Mouse (Mus musculus) intestine, embryonic 14.5 days (tissue): ENCODE measurements around the gene Deaf1. TPM values are rescaled to one million over a fixed set of nuclear protein-coding genes. Genes with fewer than 3 reads are reported as not detected.

ENCODE experiments used
- ATAC-seq: fragments of 200-750 bp; cut with Nextera tagmentation; replicated peaks from 2 replicates; pipeline ENCODE4 v1.8.0; 2017; ENCODE audit warnings: low read depth, moderate number of reproducible peaks, moderate TSS enrichment, moderate library complexity; ENCODE audit not compliant: low FRiP score, low TSS enrichment
- DNase-seq: peaks from one replicate; pipeline ENCODE4 v3.0.0-alpha.2; 2018; ENCODE audit warnings: low spot score
- H3K27ac ChIP-seq: fragments of 300-500 bp; sonication (generic); 2 replicates; pipeline ENCODE4 v1.5.1; 2014; ENCODE audit warnings: low read depth, mild to moderate bottlenecking, control low read depth
- H3K27me3 ChIP-seq: fragments of 300-500 bp; sonication (generic); replicated peaks from 2 replicates; pipeline ENCODE4 v1.6.1; 2014; ENCODE audit warnings: low read length, control low read depth; ENCODE audit not compliant: control insufficient read depth, insufficient read depth
- H3K36me3 ChIP-seq: fragments of 300-500 bp; sonication (generic); 2 replicates; pipeline ENCODE4 v1.6.1; 2014; ENCODE audit warnings: low read length, control low read depth; ENCODE audit not compliant: control insufficient read depth, insufficient read depth
- H3K4me1 ChIP-seq: fragments of 300-500 bp; sonication (generic); replicated peaks from 2 replicates; pipeline ENCODE4 v1.6.1; 2014; ENCODE audit warnings: low read length, control low read depth, mixed read lengths; ENCODE audit not compliant: control insufficient read depth, insufficient read depth
- H3K4me2 ChIP-seq: fragments of 300-500 bp; sonication (generic); 2 replicates; pipeline ENCODE4 v1.6.1; 2014; ENCODE audit warnings: low read length
- H3K4me3 ChIP-seq: fragments of 300-500 bp; sonication (generic); 2 replicates; pipeline ENCODE4 v1.5.1; 2014; ENCODE audit warnings: low read depth, low read length, control low read depth, mixed read lengths
- H3K9ac ChIP-seq: fragments of 300-500 bp; sonication (generic); 2 replicates; pipeline ENCODE4 v1.6.1; 2014; ENCODE audit warnings: mild to moderate bottlenecking, low read length
- H3K9me3 ChIP-seq: fragments of 300-500 bp; sonication (generic); 2 replicates; pipeline ENCODE4 v1.6.1; 2016; ENCODE audit warnings: low read length, control low read depth; ENCODE audit not compliant: control insufficient read depth
- WGBS: fragments of 180-500 bp; shearing (Covaris S2); extraction: QIAGEN DNeasy Blood & Tissue Kit; methylation state at CpG from one replicate; pipeline ENCODE4 v1.1.7; 2014; 5-methylcytosine and 5-hydroxymethylcytosine counted together
- polyA plus RNA-seq: library from polyadenylated mRNA; unstranded; fragments of >200 nt; fragmentation: Nextera tagmentation; extraction: Ambion mirVana; gene quantifications from 2 replicates; pipeline ENCODE4 v1.2.1, GENCODE M21; 2014

The Deaf1 gene
- polyA plus RNA-seq, 1 experiment from 2014 or later: 90.9 TPM

GRCm38 (mm10) chr7:141343230-141343629 is 15.7 kb upstream of the Deaf1 start:
- H3K4me1 ChIP-seq: no peaks in the 10 kb centered on the region; the same call in none of the 2 replicates
- H3K36me3 ChIP-seq: no peaks in the 10 kb centered on the region
- no peaks in the 10 kb centered on the region for H3K9me3 ChIP-seq
- no peak overlapping the region for H3K4me3 ChIP-seq
- H3K9ac ChIP-seq: no peak overlapping the region
- no peak overlapping the region for H3K4me2 ChIP-seq
- 73% methylated on average over 2 of the region's 2 CpGs for WGBS
- ATAC-seq: no peak
- H3K27me3 ChIP-seq: no peaks in the 10 kb centered on the region
- DNase-seq: no peak
- no peak overlapping the region for H3K27ac ChIP-seq

GRCm38 (mm10) chr7:141341689-141342226 is 14.3 kb upstream of the Deaf1 start:
- ATAC-seq (no peak), DNase-seq (no peak)
- Histone ChIP-seq H3K9ac (no peak overlapping the region), H3K9me3 (no peaks in the 10 kb centered on the region), H3K27ac (no peak overlapping the region), H3K4me2 (no peak overlapping the region), H3K4me3 (no peak overlapping the region), H3K27me3 (no peaks in the 10 kb centered on the region), H3K36me3 (no peaks in the 10 kb centered on the region), H3K4me1 (no peaks in the 10 kb centered on the region; the same call in none of the 2 replicates)
- 82% methylated on average over 10 of the region's 10 CpGs for WGBS

- H3K36me3 ChIP-seq: no peaks in the 10 kb centered on the region
- peak overlapping the region; percentile 44 for H3K27ac ChIP-seq
Observed at GRCm38 (mm10) chr7:141340476-141340875, 13.0 kb upstream of the Deaf1 start.

GRCm38 (mm10) chr7:141340023-141340422 is 12.5 kb upstream of the Deaf1 start:
- H3K36me3 ChIP-seq: 0 out of 2 replicates have a peak, but pooled peaks cover under 1% of the 10 kb centered on the region
- peak overlapping the region; percentile 44; the same call in 1 of the 2 replicates for H3K27ac ChIP-seq
- WGBS: 74% methylated on average over 7 of the region's 7 CpGs
- no peak for DNase-seq
- H3K27me3 ChIP-seq: no peaks in the 10 kb centered on the region
- no peaks in the 10 kb centered on the region for H3K9me3 ChIP-seq
- H3K4me3 ChIP-seq: no peak overlapping the region; the same call in 1 of the 2 replicates
- no peak; the same call in 1 of the 2 replicates for ATAC-seq
- peak overlapping the region; percentile 43 for H3K4me2 ChIP-seq
- H3K4me1 ChIP-seq: no peaks in the 10 kb centered on the region; the same call in none of the 2 replicates
- H3K9ac ChIP-seq: peak overlapping the region; percentile 1; the same call in 1 of the 2 replicates

More at GRCm38 (mm10) chr7:141340476-141340875, 13.0 kb upstream of the Deaf1 start:
- no peaks in the 10 kb centered on the region for H3K9me3 ChIP-seq
- no peaks in the 10 kb centered on the region for H3K27me3 ChIP-seq
- H3K4me2 ChIP-seq: peak overlapping the region; percentile 43
- DNase-seq (no peak), ATAC-seq (no peak)
- no peak overlapping the region for H3K4me3 ChIP-seq
- 61% methylated on average over 6 of the region's 6 CpGs for WGBS
- H3K4me1 ChIP-seq: no peaks in the 10 kb centered on the region; the same call in none of the 2 replicates
- H3K9ac ChIP-seq: no peak overlapping the region

GRCm38 (mm10) chr7:141339215-141339920 is 11.9 kb upstream of the Deaf1 start:
- no peak for DNase-seq

GRCm38 (mm10) chr7:141338576-141339131 is 11.2 kb upstream of the Deaf1 start, which contains the start of gene Eps8l2:
TSS of gene Eps8l2 (plus strand) at chr7:141338880.
- Histone ChIP-seq H3K36me3 (peaks cover 12% of the 10 kb centered on the region; the same call in 1 of the 2 replicates), H3K4me1 (no peaks in the 10 kb centered on the region; the same call in 1 of the 2 replicates), H3K9ac (peak within 1 kb of the TSS; percentile 33), H3K27ac (peak within 1 kb of the TSS; percentile 44), H3K27me3 (no peaks in the 10 kb centered on the region), H3K9me3 (no peaks in the 10 kb centered on the region), H3K4me2 (peak within 1 kb of the TSS; percentile 43), H3K4me3 (peak within 1 kb of the TSS; percentile 30)
- WGBS: 7% methylated on average over 23 of the region's 23 CpGs
- ATAC-seq (peak; percentile 84), DNase-seq (peak; percentile 78)

More at GRCm38 (mm10) chr7:141339215-141339920, 11.9 kb upstream of the Deaf1 start:
- Histone ChIP-seq H3K4me3 (peak overlapping the region; percentile 30), H3K4me1 (no peaks in the 10 kb centered on the region; the same call in none of the 2 replicates), H3K27me3 (no peaks in the 10 kb centered on the region), H3K9ac (peak overlapping the region; percentile 33), H3K36me3 (peaks cover 7% of the 10 kb centered on the region; the same call in 1 of the 2 replicates), H3K4me2 (peak overlapping the region; percentile 43), H3K27ac (peak overlapping the region; percentile 44), H3K9me3 (no peaks in the 10 kb centered on the region)
- 34% methylated on average over 20 of the region's 20 CpGs for WGBS
- 0 out of 2 replicates have a peak, but pooled peaks have one; percentile 4 for ATAC-seq

GRCm38 (mm10) chr7:141337716-141338416 is 10.4 kb upstream of the Deaf1 start:
- ATAC-seq: no peak
- DNase-seq: no peak
- Histone ChIP-seq H3K4me3 (no peak overlapping the region), H3K27me3 (no peaks in the 10 kb centered on the region), H3K36me3 (peaks cover 20% of the 10 kb centered on the region), H3K9ac (no peak overlapping the region), H3K4me2 (peak overlapping the region; percentile 43; the same call in 1 of the 2 replicates), H3K4me1 (no peaks in the 10 kb centered on the region; the same call in 1 of the 2 replicates), H3K9me3 (no peaks in the 10 kb centered on the region), H3K27ac (no peak overlapping the region)
- WGBS: 57% methylated on average over 3 of the region's 3 CpGs

- Histone ChIP-seq H3K27ac (no peak overlapping the region), H3K27me3 (no peaks in the 10 kb centered on the region), H3K4me3 (no peak overlapping the region), H3K4me1 (no peaks in the 10 kb centered on the region; the same call in 1 of the 2 replicates), H3K4me2 (no peak overlapping the region), H3K9ac (no peak overlapping the region), H3K9me3 (no peaks in the 10 kb centered on the region), H3K36me3 (peaks cover 22% of the 10 kb centered on the region)
- ATAC-seq: no peak
- DNase-seq: no peak
- WGBS: 78% methylated on average over 3 of the region's 3 CpGs
Observed at GRCm38 (mm10) chr7:141336296-141336695, 8.8 kb upstream of the Deaf1 start.
